Mouse (Mus musculus) A20 (cell line): ENCODE measurements around the gene Tsen34.

Source experiments
- DNase-seq: peaks from one replicate; pipeline ENCODE4 v3.0.0-alpha.2; 2011; ENCODE audit warnings: low read depth, low spot score

The Tsen34 gene

DNA sequence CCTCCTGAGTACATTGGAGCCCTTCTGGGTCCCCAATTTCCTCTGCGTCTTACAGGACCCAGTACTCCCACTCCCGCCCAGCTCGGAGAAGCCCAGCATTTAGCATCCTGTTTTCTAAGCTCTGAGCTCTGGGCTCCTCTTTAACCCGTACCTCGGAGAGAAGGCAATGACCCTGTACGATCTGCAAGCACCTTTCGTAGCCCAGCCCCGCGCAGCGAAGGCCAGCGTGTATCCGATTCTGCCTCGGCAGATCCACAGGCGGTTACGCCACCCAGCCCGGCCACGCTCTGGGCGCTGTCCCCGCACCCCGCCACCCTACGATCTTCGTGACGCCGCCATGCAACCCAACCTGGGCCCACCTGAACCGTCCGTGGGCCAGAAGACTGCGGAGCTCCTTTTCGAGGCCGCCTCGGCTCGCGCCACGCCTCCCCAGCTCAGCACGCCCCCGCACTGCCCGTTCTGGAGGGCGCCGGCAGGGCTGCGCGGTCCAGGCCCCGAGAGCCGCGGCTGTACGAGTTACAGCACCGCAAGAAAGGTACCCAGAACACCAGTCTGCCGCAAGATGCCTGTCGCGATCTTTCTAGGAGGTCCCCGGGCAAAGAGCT is at the start of gene Tsen34:
Tsen34 (plus strand) TSS at position 482 of the 605 bp plus-strand sequence.
- no peak for DNase-seq

DNA sequence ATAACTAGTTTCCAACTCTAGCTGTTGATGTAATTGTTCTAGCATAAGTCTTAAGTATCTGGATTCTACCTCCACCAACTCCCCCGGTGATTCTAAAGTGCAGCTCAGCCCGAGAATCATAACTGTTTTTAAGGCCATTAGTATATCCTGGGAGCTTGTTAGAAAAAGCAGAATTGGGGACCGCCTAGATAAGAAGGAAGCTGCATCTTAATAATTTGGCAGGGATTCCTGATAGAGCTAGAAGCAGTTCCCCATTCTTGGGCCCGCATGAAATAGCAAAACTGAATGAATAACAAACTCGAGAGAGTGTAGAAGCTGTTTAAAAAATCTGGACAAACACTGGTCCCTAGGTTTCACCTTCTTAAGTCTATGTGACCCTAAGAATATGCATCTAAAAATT is 49.3 kb upstream of the Tsen34 start:
- DNase-seq, result no peak

DNA sequence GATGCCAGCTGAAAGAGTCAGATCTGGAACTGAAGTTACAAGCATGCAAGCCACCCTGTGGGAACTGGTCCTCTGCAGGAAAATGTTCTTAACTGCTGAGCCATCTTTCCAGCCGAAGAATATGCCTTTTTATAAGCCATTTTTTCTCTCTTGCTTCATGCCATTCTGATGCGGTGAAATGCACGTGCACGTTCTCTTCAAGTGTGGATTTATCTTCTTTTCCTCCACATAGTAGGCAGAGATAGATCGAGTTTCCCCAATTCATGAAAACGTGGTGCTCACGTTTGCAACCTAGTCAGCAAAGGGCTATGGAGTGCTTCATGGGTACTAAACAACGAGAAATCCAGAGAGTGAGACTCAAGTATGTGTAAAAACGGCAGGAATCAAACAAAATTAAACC is 48.8 kb upstream of the Tsen34 start:
- DNase-seq, result no peak

DNA sequence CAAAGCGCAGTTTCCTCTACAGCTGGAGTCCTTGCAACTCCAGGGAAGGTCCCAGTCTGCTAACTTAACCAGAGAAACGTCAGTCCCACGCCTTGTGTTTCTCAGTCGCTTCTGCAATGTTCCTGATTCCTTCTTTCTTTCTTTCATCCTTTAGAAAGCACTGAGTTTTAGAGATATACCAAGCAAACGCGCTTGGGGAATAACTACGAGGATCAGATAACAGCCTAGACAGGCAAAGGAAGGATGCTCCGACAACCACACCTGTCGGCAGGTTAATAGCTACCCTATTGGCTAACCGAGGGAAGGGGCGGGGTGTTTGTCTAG is 48.4 kb upstream of the Tsen34 start:
- DNase-seq, result no peak

DNA sequence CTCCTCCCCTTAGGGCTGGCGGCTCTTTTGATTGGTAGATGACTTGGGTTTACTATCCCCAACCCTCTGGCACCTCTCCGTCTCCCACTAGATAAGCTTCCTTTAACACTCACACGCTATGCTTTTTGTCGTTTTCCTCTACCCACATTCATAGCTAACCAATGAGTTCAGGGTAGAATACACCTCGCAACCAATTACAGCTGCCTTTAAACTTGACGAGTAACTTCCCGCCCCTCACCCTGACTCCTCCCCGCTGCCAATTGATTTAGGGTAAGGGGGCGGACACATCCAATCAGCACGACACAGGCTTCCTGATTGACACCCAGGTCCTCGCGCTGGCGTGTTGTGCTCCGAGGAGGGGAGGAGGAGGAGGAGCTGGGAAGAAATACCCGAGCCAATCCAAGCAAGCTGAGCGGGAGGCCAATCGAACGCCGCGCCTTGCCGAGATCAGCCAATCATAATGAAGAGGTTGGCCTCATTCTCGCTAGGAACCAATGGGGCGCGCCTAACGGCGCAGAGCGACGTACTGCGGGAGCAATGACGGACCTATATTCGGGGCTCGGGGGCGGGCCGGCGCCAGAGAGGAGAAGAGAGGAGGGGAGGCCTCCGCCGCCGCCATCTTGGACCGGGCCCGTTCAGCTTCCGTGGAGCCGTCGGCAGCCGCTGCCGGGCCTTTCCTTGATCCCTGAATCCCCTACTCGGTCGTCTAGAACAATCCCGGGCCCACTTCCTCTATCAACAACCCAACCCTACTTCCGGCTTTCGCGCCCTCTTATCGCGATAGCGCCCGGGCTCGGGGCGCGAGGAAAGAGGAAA is 47.8 kb upstream of the Tsen34 start, which contains the start of gene Cnot3:
Cnot3 (plus strand) TSS at position 597 of the 816 bp plus-strand sequence.
- peak; percentile 99 for DNase-seq

DNA sequence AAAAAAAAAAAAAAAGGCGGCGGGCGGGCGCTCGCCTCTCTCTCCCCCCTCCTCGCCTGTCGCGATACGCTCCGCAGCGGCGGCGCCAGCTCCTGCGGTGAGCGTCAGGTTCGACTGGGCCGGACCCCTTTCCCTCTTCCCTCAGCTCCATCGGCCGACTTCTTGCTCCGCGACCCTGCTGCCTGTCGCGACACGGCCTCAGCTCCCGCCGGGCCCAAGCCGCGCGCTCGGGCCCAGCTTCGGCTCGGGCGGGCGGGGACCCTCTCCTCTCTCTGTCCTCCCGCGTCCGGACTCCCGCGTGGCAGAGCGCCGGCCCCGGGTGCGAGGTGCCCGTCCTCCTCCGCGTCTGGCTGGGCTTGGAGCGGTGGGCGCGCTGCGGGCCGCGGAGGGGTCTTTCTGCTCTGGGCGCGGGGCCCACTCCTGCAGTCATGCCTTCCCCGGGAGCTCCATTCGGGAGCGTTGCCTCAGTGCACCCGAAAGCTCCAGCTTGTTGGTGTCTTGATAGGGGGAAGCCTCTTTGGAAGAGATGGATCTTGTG is 47.1 kb upstream of the Tsen34 start:
- no peak for DNase-seq

DNA sequence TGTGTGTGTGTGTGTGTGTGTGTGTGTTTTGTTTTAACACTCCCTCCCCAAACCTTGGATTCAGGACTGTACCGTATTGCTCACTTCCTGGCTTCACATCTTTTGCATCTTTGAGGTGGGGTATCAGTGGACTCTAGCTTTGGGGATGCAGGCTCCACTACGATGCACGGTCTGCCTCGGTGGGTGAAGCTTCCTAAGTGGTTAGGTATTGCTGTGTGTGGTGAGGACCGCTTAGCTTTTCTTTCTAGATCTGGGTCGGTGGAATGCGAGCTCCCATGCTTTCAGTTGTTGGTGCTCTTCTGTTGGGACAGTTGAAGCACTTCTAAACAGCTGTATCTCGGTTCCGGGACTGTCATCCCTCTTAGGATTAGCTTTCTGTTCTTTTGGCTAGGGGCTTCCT is 46.5 kb upstream of the Tsen34 start:
- DNase-seq, result no peak

DNA sequence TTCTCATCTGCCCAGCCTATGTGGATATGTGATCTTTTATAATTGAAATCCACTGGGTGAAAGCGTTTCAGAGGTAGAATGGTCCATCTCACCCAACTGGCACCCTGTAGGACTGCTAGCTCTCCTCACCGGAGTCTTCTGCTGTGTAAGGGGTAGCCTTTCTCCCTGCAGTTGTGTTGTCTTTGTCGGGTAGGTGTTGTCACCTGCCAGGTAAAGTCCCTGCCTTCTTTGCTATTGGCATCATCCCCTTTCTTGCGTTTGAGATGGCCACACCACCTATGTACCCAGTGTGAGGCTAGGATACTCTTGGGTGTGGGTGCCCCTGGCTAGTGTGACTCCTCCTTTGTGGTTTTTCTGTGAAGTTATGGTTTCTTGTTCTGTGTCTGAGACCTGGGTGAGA is 46.0 kb upstream of the Tsen34 start:
- DNase-seq, result no peak

DNA sequence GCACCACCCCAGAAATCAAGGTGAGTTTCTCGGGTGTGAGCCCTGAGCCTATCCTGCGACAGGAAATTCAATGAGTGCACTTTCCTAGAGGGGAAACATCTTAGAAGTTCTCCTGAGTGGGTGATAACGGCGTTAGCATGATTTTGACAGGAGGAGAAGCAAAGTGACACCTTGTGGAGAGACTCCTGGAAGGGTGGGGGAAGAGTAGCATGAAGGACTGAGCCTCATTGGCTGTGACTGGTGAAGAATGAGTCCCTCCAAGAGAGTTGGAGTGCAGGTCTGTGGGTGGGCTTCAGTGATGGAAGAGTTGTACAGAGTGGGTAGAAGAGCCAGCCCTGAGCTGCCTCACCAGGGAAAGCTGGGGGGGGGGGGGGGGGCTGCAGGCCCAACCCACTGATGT is 35.7 kb upstream of the Tsen34 start:
- no peak for DNase-seq

DNA sequence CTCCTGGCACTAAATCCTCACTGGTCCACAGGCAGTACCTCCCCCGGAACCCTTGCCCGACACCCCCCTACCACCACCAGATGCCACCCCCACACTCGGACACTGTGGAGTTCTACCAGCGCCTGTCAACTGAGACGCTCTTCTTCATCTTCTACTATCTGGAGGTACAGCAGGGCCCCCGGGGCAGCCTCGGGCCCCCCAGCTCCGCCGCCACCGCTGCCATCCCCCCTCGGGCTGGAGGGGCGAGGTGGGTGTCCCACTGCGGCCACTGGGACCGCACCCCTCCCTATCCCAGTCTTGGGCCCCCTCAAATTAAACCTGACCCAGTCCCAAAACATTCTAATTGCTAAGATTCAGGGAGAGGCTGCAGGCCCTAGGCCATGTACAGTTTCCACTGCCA is 34.1 kb upstream of the Tsen34 start:
- no peak for DNase-seq

DNA sequence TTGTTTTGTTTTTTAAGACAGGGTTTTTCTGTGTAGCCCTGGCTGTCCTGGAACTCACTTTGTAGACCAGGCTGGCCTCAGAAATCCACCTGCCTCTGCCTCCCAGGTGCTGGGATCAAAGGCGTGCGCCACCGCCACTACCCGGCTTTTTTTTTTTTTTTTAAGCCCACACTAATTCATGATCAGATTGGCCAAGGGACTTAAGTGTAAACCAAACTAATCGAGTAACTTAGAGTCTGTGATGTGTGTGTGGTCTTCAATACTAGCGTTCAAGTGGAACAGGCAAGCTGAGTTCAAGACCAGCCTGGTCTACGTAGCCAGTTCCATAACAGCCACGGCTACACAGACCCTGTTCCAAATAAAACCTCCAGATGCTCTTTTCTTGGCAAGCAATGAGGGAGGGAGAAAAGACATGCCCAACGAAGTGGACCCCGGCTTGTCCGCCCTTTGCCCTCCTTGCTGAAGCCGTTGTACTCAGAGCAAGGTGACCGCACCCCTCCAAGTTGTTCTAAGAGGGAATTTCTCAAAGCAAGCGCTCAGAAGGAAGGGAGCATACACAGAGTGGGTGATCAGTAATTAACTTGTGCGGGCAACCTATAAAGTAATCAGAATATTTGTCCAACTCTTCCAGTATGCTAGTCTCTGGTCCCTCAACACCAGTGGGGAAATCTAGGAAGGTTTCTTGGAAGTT is 28.0 kb upstream of the Tsen34 start:
- no peak for DNase-seq

DNA sequence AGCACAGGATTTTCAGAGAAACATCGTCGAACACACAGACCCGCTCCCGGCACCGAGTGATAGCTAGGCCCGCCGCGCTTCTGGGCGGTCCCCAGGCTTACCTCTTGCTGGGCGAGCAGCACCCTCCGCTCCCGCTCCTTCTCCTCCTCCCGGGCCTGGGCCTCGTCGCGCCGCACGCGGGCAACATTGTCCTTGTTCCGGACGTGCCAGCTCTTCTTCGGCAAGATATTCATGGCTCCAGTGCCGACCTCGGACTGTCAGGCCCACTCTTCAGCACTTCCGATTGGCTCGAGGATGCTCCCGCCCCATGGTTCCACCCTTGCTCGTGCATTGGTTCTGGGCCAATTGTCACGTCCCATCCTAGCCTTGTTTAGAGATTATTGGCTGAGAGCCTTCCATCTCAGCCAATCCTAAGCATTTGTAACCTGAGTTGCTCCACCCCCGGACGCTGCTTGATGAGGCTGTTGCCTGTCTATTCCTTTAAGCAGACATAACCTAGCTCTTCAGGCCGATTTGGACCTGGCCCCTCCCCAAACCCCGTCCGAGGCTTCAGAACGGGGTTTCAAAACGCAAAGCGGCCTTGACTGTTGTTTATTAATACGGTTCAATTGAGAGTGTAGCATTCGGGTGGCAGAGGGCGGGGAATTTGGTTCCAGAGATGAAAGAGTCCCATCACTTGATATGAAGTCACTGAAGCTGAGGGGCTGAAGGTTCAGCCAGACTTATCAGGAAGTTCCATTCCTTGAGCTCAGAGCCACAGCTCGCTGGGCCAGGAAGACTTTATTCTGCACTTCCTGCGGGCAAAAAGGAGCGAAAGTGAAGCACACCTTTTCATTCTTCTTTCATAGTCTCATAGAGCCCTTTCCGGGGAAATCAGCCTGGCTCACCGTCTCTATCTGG is 27.2 kb upstream of the Tsen34 start, which contains the start of gene Leng1:
Leng1 (minus strand) TSS at position 626 of the 900 bp plus-strand sequence.
- DNase-seq, result peak; percentile 97

DNA sequence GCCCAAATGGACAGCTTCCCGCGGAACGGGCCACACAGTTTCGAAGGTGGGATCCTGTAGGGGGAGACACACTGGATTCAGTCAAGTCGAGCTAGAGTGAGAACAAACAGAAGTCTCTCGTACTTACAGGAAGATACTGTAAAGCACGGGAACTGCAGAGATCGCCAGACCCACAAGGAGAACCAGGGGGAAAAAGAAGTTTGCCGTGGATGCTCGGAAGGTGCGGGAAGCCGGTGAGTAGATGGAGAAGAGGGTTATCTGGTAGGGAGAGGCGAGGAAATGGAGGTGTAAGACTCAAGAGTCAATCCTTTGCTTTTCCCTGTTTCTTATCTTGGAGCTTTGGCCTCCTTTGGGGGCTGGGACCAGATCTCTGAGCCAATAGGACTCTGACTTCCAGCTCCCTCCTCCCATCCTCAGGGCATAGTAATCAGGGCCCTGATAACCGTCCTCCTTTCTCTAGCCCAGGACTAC is 25.7 kb upstream of the Tsen34 start:
- no peak for DNase-seq

DNA sequence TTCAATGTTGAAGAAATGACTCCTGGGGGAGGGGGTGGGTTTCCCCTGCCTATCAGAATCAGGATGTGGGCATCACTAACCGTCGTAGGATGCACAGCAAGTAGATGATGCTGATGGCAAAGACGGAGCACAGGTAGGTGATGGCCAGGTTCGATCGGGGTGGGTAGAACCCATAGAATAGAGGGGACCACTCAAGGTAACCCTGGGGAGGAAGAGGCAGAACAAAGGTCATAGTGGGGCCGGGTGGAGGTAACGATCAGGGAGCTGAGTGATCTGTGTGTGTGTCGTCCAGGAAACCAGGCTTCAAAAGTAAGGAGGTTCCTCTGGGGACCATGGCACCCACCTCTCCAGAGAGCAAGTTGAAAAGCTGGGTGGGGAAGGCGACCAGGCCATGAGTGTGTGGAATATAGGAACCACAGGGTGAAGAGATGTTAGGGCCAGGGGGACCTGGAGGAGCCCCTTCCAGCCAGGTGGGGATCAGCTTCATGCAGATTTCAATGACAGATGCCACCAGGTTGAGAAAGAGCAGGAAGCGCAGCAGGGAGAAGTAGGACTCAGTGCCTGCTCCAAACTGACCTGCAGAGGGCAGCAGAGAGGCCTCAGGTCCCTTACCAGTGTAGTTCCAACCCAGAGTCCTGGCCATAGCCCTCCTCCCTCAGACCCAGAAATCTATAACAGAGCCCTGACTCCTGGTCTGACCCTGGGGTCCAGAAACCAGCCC is 18.0 kb upstream of the Tsen34 start:
- peak; percentile 74 for DNase-seq

DNA sequence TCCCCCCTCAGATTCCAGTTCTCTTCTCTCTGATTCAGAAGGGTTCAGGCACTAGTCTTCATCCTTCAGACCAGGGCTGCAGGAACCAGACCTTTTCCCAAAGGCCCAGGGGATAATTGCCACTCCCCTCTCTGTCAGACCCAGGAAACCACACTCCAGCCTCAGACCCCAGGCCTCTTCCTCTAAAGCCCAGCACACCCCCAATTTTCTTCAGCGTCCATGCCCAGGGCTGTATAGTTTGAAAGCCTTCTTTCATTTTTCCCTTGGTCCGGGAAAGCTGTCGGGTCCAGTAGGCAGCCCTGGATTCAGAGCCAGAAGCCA is 17.5 kb upstream of the Tsen34 start:
- DNase-seq, result no peak

DNA sequence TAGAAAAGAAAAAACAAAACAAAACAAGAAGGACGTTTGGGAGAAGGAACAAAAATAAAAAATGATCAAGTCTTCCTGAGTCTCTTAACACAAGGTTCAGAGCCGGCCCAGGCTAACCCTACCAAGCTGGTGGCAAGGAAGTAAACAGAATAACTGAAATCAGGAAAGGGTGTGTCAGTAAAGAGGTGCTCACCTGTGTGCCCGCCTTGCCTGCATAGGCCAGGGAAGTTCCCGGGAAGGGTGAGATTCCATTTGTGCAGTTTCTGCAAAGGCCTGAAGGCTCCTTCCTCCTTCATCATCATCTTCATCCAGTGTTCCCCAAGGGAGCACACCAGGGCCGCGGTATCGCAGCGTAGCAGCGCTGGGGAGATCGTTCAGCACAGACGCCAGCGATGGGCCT is 16.3 kb upstream of the Tsen34 start:
- DNase-seq, result no peak

DNA sequence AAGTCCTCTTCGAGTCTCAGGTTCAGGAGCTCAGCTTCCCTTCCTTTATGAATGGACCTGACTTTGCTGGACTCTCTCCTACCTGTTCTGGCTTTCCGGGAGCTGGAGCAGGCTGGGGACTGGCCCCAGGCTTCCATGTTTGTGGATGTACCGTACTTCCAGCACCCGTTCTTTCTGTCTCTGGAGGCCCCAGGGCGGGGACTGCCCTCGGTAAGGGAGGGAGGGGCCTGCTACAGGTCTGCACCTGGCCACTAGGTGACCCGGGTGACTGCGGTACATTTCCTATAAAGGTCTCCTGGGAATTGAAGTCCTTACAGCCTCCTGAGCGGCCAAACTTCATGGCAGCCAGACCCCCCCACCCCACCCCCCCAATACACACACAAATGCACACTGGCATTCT is 15.3 kb upstream of the Tsen34 start, which contains the start of gene Tmc4:
Tmc4 (minus strand) TSS at position 212 of the 400 bp plus-strand sequence.
- DNase-seq, result no peak

DNA sequence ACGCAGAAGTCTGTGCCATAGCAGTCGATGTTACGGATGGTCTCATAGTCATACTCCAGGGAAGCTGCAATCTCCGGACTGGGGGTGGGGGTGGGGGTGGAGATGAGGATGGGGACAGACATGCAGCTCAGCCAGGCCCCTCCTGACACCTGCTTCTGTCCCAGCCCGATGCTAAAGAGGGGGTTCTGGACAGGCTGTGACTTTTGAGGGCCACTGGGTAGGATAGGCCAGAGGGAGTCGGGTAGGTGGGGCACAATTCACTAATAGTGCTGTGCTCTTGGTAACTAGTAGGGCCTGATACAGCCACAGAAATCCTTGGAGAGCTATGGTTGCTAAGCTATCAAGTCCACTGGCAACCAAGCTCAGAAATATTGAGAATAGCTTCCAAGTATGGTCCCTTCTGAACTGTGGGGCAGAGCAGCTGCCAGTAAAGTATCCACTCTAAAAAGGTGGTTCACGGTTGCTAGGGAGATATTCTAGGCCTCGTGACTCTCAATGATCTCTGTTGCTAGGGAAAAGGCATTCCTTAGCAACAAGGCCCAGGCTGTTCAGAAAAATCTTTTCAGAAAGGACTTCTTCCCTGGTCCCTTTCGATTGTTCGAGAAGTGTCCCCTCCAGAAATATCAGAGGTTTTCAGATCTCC is 8.6 kb upstream of the Tsen34 start:
- DNase-seq, result no peak

DNA sequence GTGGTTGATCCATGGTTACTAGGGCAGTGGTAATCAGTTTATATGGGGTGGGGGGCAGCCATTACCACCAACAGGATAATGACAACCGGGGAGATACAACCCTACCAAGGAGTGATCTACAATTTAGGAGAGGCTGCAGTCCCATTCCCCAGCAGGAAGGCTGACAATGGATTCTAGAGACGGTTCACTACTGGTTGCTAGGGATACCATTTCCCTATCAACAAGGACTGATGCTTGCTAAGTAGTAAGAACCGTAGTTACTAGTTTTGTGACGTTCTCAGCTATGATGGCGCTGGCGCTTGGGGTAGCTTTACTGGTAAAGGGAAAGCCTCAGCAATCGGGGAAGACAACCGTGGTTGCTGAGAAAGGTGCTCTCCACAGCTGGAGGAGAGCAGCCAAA is 8.0 kb upstream of the Tsen34 start:
- no peak for DNase-seq
